Mouse (Mus musculus) neural tube, embryonic 14.5 days (tissue): ENCODE results near the gene Fam114a1. TPM values are rescaled to one million over a fixed set of nuclear protein-coding genes. Genes with fewer than 3 reads are reported as not detected.

ENCODE experiments used
- ATAC-seq: fragments of 200-750 bp; cut with Nextera tagmentation; 2 replicates; pipeline ENCODE4 v1.8.0; 2017; ENCODE audit warnings: low read depth, mild to moderate bottlenecking, moderate TSS enrichment, moderate library complexity
- H3K27ac ChIP-seq: fragments of 300-500 bp; sonication (generic); 2 replicates; pipeline ENCODE4 v1.5.1; 2014; ENCODE audit warnings: low read depth, mild to moderate bottlenecking, control low read depth, low read length, moderate library complexity, mixed read lengths
- H3K27me3 ChIP-seq: fragments of 300-500 bp; sonication (generic); 2 replicates; pipeline ENCODE4 v1.6.1; 2014; ENCODE audit warnings: low read length; ENCODE audit not compliant: control insufficient read depth, insufficient read depth
- H3K36me3 ChIP-seq: fragments of 300-500 bp; sonication (generic); 2 replicates; pipeline ENCODE4 v1.6.1; 2014; ENCODE audit warnings: low read length, mixed read lengths; ENCODE audit not compliant: control insufficient read depth, insufficient read depth
- H3K4me1 ChIP-seq: fragments of 300-500 bp; sonication (generic); 2 replicates; pipeline ENCODE4 v1.6.1; 2014; ENCODE audit warnings: low read length; ENCODE audit not compliant: control insufficient read depth, insufficient read depth
- H3K4me2 ChIP-seq: fragments of 300-500 bp; sonication (generic); 2 replicates; pipeline ENCODE4 v1.6.1; 2014; ENCODE audit warnings: mild to moderate bottlenecking, low read depth, low read length, control low read depth
- H3K4me3 ChIP-seq: fragments of 300-500 bp; sonication (generic); 2 replicates; pipeline ENCODE4 v1.5.1; 2014; ENCODE audit warnings: low read depth, low read length, control low read depth, mixed read lengths
- H3K9ac ChIP-seq: fragments of 300-500 bp; sonication (generic); replicated peaks from 2 replicates; pipeline ENCODE4 v1.6.1; 2014; ENCODE audit warnings: low read depth, mild to moderate bottlenecking, control low read depth, low read length, mixed read lengths
- H3K9me3 ChIP-seq: fragments of 300-500 bp; sonication (generic); 2 replicates; pipeline ENCODE4 v1.6.1; 2016; ENCODE audit warnings: low read length; ENCODE audit not compliant: control insufficient read depth
- WGBS: fragments of 180-500 bp; shearing (Covaris S2); extraction: QIAGEN DNeasy Blood & Tissue Kit; methylation state at CpG from one replicate; pipeline ENCODE4 v1.1.7; 2014; 5-methylcytosine and 5-hydroxymethylcytosine counted together
- polyA plus RNA-seq: library from polyadenylated mRNA; unstranded; fragments of >200 nt; fragmentation: Nextera tagmentation; extraction: Ambion mirVana; gene quantifications from 2 replicates; pipeline ENCODE4 v1.2.1, GENCODE M21; 2014

Gene Fam114a1
- polyA plus RNA-seq, 1 experiment from 2014 or later: 3.4 TPM

GRCm38 (mm10) chr5:65040463-65040862, 70.6 kb downstream of the Fam114a1 start:
- Histone ChIP-seq H3K9ac (no peak overlapping the region), H3K4me1 (no peaks in the 10 kb centered on the region), H3K4me2 (no peak overlapping the region), H3K27me3 (no peaks in the 10 kb centered on the region), H3K4me3 (no peak overlapping the region), H3K27ac (no peak overlapping the region), H3K9me3 (no peaks in the 10 kb centered on the region), H3K36me3 (no peaks in the 10 kb centered on the region)
- 69% methylated on average over 5 of the region's 5 CpGs for WGBS
- no peak for ATAC-seq

- WGBS: 61% methylated on average over 11 of the region's 11 CpGs
- H3K27ac ChIP-seq: no peak overlapping the region
- no peaks in the 10 kb centered on the region for H3K4me1 ChIP-seq
- H3K36me3 ChIP-seq: no peaks in the 10 kb centered on the region
- no peaks in the 10 kb centered on the region for H3K9me3 ChIP-seq
- H3K4me3 ChIP-seq: no peak overlapping the region
- no peaks in the 10 kb centered on the region for H3K27me3 ChIP-seq
- no peak overlapping the region for H3K4me2 ChIP-seq
- ATAC-seq: no peak
- H3K9ac ChIP-seq: no peak overlapping the region
Measured at GRCm38 (mm10) chr5:65043407-65043895, 73.6 kb downstream of the Fam114a1 start.

GRCm38 (mm10) chr5:65045642-65046370, 75.9 kb downstream of the Fam114a1 start:
- Histone ChIP-seq H3K27me3 (no peaks in the 10 kb centered on the region), H3K36me3 (no peaks in the 10 kb centered on the region), H3K9me3 (no peaks in the 10 kb centered on the region), H3K27ac (no peak overlapping the region), H3K9ac (no peak overlapping the region), H3K4me1 (0 out of 2 replicates have a peak, but pooled peaks cover 3% of the 10 kb centered on the region), H3K4me2 (no peak overlapping the region), H3K4me3 (no peak overlapping the region)
- WGBS: 68% methylated on average over 6 of the region's 6 CpGs
- ATAC-seq: no peak

- no peak overlapping the region for H3K4me3 ChIP-seq
- H3K27ac ChIP-seq: no peak overlapping the region; the same call in 1 of the 2 replicates
- H3K4me2 ChIP-seq: no peak overlapping the region
- no peak overlapping the region for H3K9ac ChIP-seq
- no peaks in the 10 kb centered on the region for H3K9me3 ChIP-seq
- H3K4me1 ChIP-seq: 0 out of 2 replicates have a peak, but pooled peaks cover 3% of the 10 kb centered on the region
- H3K36me3 ChIP-seq: no peaks in the 10 kb centered on the region
- no peak for ATAC-seq
- WGBS: 65% methylated on average over 12 of the region's 12 CpGs
- H3K27me3 ChIP-seq: no peaks in the 10 kb centered on the region
Measured at GRCm38 (mm10) chr5:65046442-65047284, 76.8 kb downstream of the Fam114a1 start.

GRCm38 (mm10) chr5:65047285-65047855, 77.5 kb downstream of the Fam114a1 start:
- peaks cover 7% of the 10 kb centered on the region; the same call in 1 of the 2 replicates for H3K4me1 ChIP-seq
- WGBS: 55% methylated on average over 12 of the region's 12 CpGs
- no peak overlapping the region for H3K4me3 ChIP-seq
- H3K27me3 ChIP-seq: no peaks in the 10 kb centered on the region
- H3K9me3 ChIP-seq: no peaks in the 10 kb centered on the region
- ATAC-seq: no peak
- no peaks in the 10 kb centered on the region for H3K36me3 ChIP-seq
- no peak overlapping the region for H3K9ac ChIP-seq
- no peak overlapping the region for H3K4me2 ChIP-seq
- no peak overlapping the region; the same call in 1 of the 2 replicates for H3K27ac ChIP-seq

GRCm38 (mm10) chr5:65049880-65050279, 80.0 kb downstream of the Fam114a1 start:
- Histone ChIP-seq H3K27me3 (no peaks in the 10 kb centered on the region), H3K27ac (no peak overlapping the region), H3K4me1 (peaks cover 9% of the 10 kb centered on the region; the same call in 1 of the 2 replicates), H3K36me3 (no peaks in the 10 kb centered on the region), H3K9ac (no peak overlapping the region), H3K4me2 (no peak overlapping the region), H3K4me3 (no peak overlapping the region), H3K9me3 (no peaks in the 10 kb centered on the region)
- 71% methylated on average over 5 of the region's 5 CpGs for WGBS
- no peak for ATAC-seq

GRCm38 (mm10) chr5:65051513-65051912, 81.6 kb downstream of the Fam114a1 start:
- H3K9ac ChIP-seq: no peak overlapping the region
- H3K36me3 ChIP-seq: no peaks in the 10 kb centered on the region
- H3K4me1 ChIP-seq: peaks cover 9% of the 10 kb centered on the region; the same call in 1 of the 2 replicates
- H3K4me3 ChIP-seq: no peak overlapping the region
- peak overlapping the region; percentile 1; the same call in 1 of the 2 replicates for H3K27ac ChIP-seq
- WGBS: 56% methylated on average over 3 of the region's 3 CpGs
- no peak overlapping the region for H3K4me2 ChIP-seq
- H3K27me3 ChIP-seq: no peaks in the 10 kb centered on the region
- ATAC-seq: 0 out of 2 replicates have a peak, but pooled peaks have one; percentile 57
- H3K9me3 ChIP-seq: no peaks in the 10 kb centered on the region

GRCm38 (mm10) chr5:65057596-65057995, 87.7 kb downstream of the Fam114a1 start:
- Histone ChIP-seq H3K4me1 (no peaks in the 10 kb centered on the region; the same call in 1 of the 2 replicates), H3K4me3 (no peak overlapping the region), H3K36me3 (no peaks in the 10 kb centered on the region), H3K9me3 (no peaks in the 10 kb centered on the region), H3K27ac (no peak overlapping the region), H3K4me2 (no peak overlapping the region), H3K27me3 (no peaks in the 10 kb centered on the region), H3K9ac (no peak overlapping the region)
- no peak for ATAC-seq
- 96% methylated on average over 6 of the region's 6 CpGs for WGBS
